17 mouse cellular contexts compared by ENCODE assay signal in genomic region chr15:10675801-10676200, GRCm38 (mm10). TPM values are rescaled to one million over a fixed set of nuclear protein-coding genes. Genes with fewer than 3 reads are reported as not detected.
DNase-seq lines count a peak whose midpoint lies in the region; ATAC-seq and TF ChIP-seq lines count a peak whose summit lies in the region.
"Had no signal": no experiment of that assay in that cellular context is flagged by ENCODE, and none has a peak within 500 bp of the region (broad histone marks: within the 10 kb centered on the region; RNA-seq: fewer than 3 reads in every experiment).

No protein-coding gene starts in this region.

- TF ChIP-seq CTCF in kidney, postnatal 0 days (IDR thresholded peaks at IDR 0.05; ENCODE audit: low read depth): no peak
- TF ChIP-seq CTCF in MEL (IDR thresholded peaks at IDR 0.05 in 2 of 3, conservative IDR thresholded peaks at IDR 0.05 in 1 of 3; ENCODE audit: control insufficient read depth in 1 of 3, insufficient read depth in 1 of 3, low read depth in 2 of 3, low read length in 3 of 3, poor library complexity in 1 of 3, severe bottlenecking in 1 of 3): no peak

- H3K9ac ChIP-seq in kidney, postnatal 0 days (ENCODE audit: low read depth, low read length): no peak overlapping the region
- no peak overlapping the region for H3K9ac ChIP-seq in MEL (ENCODE audit: control insufficient read depth, low read depth, low read length, poor library complexity, severe bottlenecking)
- H3K9ac ChIP-seq in liver, embryonic 11.5 days (ENCODE audit: low read depth, low read length): no peak overlapping the region
- H3K9ac ChIP-seq in forebrain, embryonic 14.5 days (ENCODE audit: low read length): no peak overlapping the region
- H3K9ac ChIP-seq: hindbrain, embryonic 15.5 days had no signal

- 0 out of 2 replicates have a peak, but pooled peaks cover 8% of the 10 kb centered on the region for H3K36me3 ChIP-seq in kidney, postnatal 0 days (ENCODE audit: insufficient read depth, low read length)
- H3K36me3 ChIP-seq in MEL (ENCODE audit: control insufficient read depth in 1 of 2, insufficient read depth in 2 of 2, low read length in 2 of 2): no peaks in the 10 kb centered on the region
- no peaks in the 10 kb centered on the region for H3K36me3 ChIP-seq in liver, embryonic 11.5 days (ENCODE audit: control insufficient read depth, insufficient read depth, low read length)
- no peaks in the 10 kb centered on the region for H3K36me3 ChIP-seq in forebrain, embryonic 14.5 days (ENCODE audit: control insufficient read depth, insufficient read depth, low read length)
- H3K36me3 ChIP-seq: hindbrain, embryonic 15.5 days had no signal

- H3K4me2 ChIP-seq in kidney, postnatal 0 days (ENCODE audit: low read length): no peak overlapping the region
- no peak overlapping the region for H3K4me2 ChIP-seq in liver, embryonic 11.5 days
- no peak overlapping the region for H3K4me2 ChIP-seq in forebrain, embryonic 14.5 days (ENCODE audit: low read length)
- H3K4me2 ChIP-seq: hindbrain, embryonic 15.5 days had no signal

- TF ChIP-seq RAD21 in MEL (IDR thresholded peaks at IDR 0.05; ENCODE audit: low read depth, low read length): no peak

- TF ChIP-seq POLR2A in MEL (IDR thresholded peaks at IDR 0.05; ENCODE audit: control insufficient read depth in 1 of 2, insufficient read depth in 1 of 2, low read depth in 1 of 2, low read length in 2 of 2, poor library complexity in 1 of 2): no peak

- peaks cover 20% of the 10 kb centered on the region for H3K4me1 ChIP-seq in kidney, postnatal 0 days (replicated peaks; ENCODE audit: insufficient read depth, low read length)
- no peaks in the 10 kb centered on the region for H3K4me1 ChIP-seq in MEL (ENCODE audit: control insufficient read depth in 1 of 2, insufficient read depth in 2 of 2, low read length in 2 of 2)
- H3K4me1 ChIP-seq in liver, embryonic 11.5 days (replicated peaks; ENCODE audit: control insufficient read depth, insufficient read depth, low read length): no peaks in the 10 kb centered on the region; the same call in 1 of the 2 replicates
- 0 out of 2 replicates have a peak, but pooled peaks cover 4% of the 10 kb centered on the region for H3K4me1 ChIP-seq in forebrain, embryonic 14.5 days (ENCODE audit: control insufficient read depth, insufficient read depth, low read length)
- H3K4me1 ChIP-seq: hindbrain, embryonic 15.5 days had no signal

- 79% methylated on average over 5 of the region's 5 CpGs for WGBS in kidney, postnatal 0 days
- WGBS in liver, embryonic 11.5 days: 69% methylated on average over 5 of the region's 5 CpGs
- WGBS in forebrain, embryonic 14.5 days: 88% methylated on average over 5 of the region's 5 CpGs

- no peak overlapping the region for H3K4me3 ChIP-seq in kidney, postnatal 0 days (replicated peaks; ENCODE audit: low read depth, low read length)
- H3K4me3 ChIP-seq in MEL (ENCODE audit: control insufficient read depth in 1 of 2, insufficient read depth in 1 of 2, low read depth in 2 of 2, low read length in 2 of 2): no peak overlapping the region
- H3K4me3 ChIP-seq in liver, embryonic 11.5 days (ENCODE audit: low read depth, low read length): no peak overlapping the region
- no peak overlapping the region for H3K4me3 ChIP-seq in forebrain, embryonic 14.5 days (ENCODE audit: low read depth, low read length)
- H3K4me3 ChIP-seq: erythroblast, embryonic 14.5 days; heart, adult 2 months; hindbrain, embryonic 15.5 days; layer of hippocampus, adult 2 months had no signal

- H3K79me2 ChIP-seq in MEL (ENCODE audit: control insufficient read depth, insufficient read depth, low read length, poor library complexity): no peaks in the 10 kb centered on the region

- H3K27me3 ChIP-seq in kidney, postnatal 0 days (ENCODE audit: insufficient read depth, low read length): no peaks in the 10 kb centered on the region
- H3K27me3 ChIP-seq in MEL (ENCODE audit: control insufficient read depth in 1 of 2, insufficient read depth in 2 of 2, low read length in 2 of 2): no peaks in the 10 kb centered on the region
- H3K27me3 ChIP-seq in liver, embryonic 11.5 days (replicated peaks; ENCODE audit: control insufficient read depth, insufficient read depth, low read length): no peaks in the 10 kb centered on the region
- H3K27me3 ChIP-seq in forebrain, embryonic 14.5 days (replicated peaks; ENCODE audit: control insufficient read depth, insufficient read depth, low read length): no peaks in the 10 kb centered on the region
- H3K27me3 ChIP-seq: hindbrain, embryonic 15.5 days had no signal

- no peak for TF ChIP-seq EP300 in MEL (IDR thresholded peaks at IDR 0.05; ENCODE audit: low read depth in 1 of 2, low read length in 2 of 2)

- ATAC-seq in kidney, postnatal 0 days (replicated peaks; ENCODE audit: low FRiP score, low read depth): 0 out of 2 replicates have a peak, but pooled peaks have one; percentile 11
- ATAC-seq in liver, embryonic 11.5 days (replicated peaks; ENCODE audit: low FRiP score): peak; percentile 64; the same call in 1 of the 2 replicates
- ATAC-seq in cerebellum, adult (ENCODE audit: insufficient number of reproducible peaks, low FRiP score, low TSS enrichment): no peak
- no peak for ATAC-seq in forebrain, embryonic 14.5 days

- no peak overlapping the region for H3K27ac ChIP-seq in kidney, postnatal 0 days
- H3K27ac ChIP-seq in MEL (ENCODE audit: control insufficient read depth, low read depth, low read length): no peak overlapping the region
- no peak overlapping the region for H3K27ac ChIP-seq in liver, embryonic 11.5 days (ENCODE audit: low read depth, low read length)
- no peak overlapping the region for H3K27ac ChIP-seq in forebrain, embryonic 14.5 days (ENCODE audit: low read depth, low read length)
- H3K27ac ChIP-seq: heart, adult 2 months; hindbrain, embryonic 15.5 days; layer of hippocampus, adult 2 months had no signal

- H3K9me3 ChIP-seq in kidney, postnatal 0 days (replicated peaks; ENCODE audit: low read length): no peaks in the 10 kb centered on the region
- no peaks in the 10 kb centered on the region for H3K9me3 ChIP-seq in MEL (replicated peaks; ENCODE audit: insufficient read depth, low read length)
- H3K9me3 ChIP-seq in liver, embryonic 11.5 days (ENCODE audit: control insufficient read depth, low read length): no peaks in the 10 kb centered on the region
- no peaks in the 10 kb centered on the region for H3K9me3 ChIP-seq in forebrain, embryonic 14.5 days (replicated peaks; ENCODE audit: control insufficient read depth, low read length)
- H3K9me3 ChIP-seq: hindbrain, embryonic 15.5 days had no signal

- peak; percentile 68 for DNase-seq in kidney, postnatal 0 days (ENCODE audit: low spot score)
- no peak for DNase-seq in kidney, postnatal 36 days
- DNase-seq in A20 (ENCODE audit: low read depth, low spot score): peak; percentile 43
- DNase-seq in MEL (ENCODE audit: low read depth, low spot score): peak; percentile 24
- DNase-seq in liver, embryonic 11.5 days (ENCODE audit: low spot score): no peak
- no peak for DNase-seq in forebrain, embryonic 14.5 days (ENCODE audit: low spot score)
- DNase-seq in layer of hippocampus, postnatal 36 days: no peak
- DNase-seq: adrenal gland, postnatal 36 days; cerebellum, adult 11-12 months; heart, adult 2 months; heart, postnatal 10 days; kidney, adult 2 months; thymus, postnatal 25 days had no signal

TF ChIP-seq in MEL, 35 proteins besides CTCF, POLR2A, EP300 and RAD21:
- no peak for TF ChIP-seq MYB (IDR thresholded peaks at IDR 0.05; ENCODE audit: low read depth, low read length)
- TF ChIP-seq CHD2 (IDR thresholded peaks at IDR 0.05; ENCODE audit: low read length): no peak
- no peak for TF ChIP-seq USF2 (IDR thresholded peaks at IDR 0.05; ENCODE audit: borderline replicate concordance in 1 of 2, insufficient read depth in 1 of 2, low read depth in 1 of 2, low read length in 2 of 2)
- TF ChIP-seq SMC3 (IDR thresholded peaks at IDR 0.05; ENCODE audit: low read depth, low read length): no peak
- no peak for TF ChIP-seq USF1 (IDR thresholded peaks at IDR 0.05; ENCODE audit: low read depth, low read length)
- no peak for TF ChIP-seq TCF12 (IDR thresholded peaks at IDR 0.05; ENCODE audit: low read depth, low read length)
- TF ChIP-seq MEF2A (IDR thresholded peaks at IDR 0.05; ENCODE audit: extremely low read depth, insufficient replicate concordance, low read depth, low read length, poor library complexity, severe bottlenecking): no peak
- no peak for TF ChIP-seq POLR2AphosphoS5 (IDR thresholded peaks at IDR 0.05; ENCODE audit: borderline replicate concordance, low read depth, low read length)
- TF ChIP-seq CHD1 (IDR thresholded peaks at IDR 0.05; ENCODE audit: low read depth, low read length): no peak
- no peak for TF ChIP-seq KAT2A (conservative IDR thresholded peaks at IDR 0.05; ENCODE audit: low read depth, low read length)
- no peak for TF ChIP-seq MAX (IDR thresholded peaks at IDR 0.05; ENCODE audit: low read length)
- no peak for TF ChIP-seq JUND (IDR thresholded peaks at IDR 0.05; ENCODE audit: low read depth, low read length)
- no peak for TF ChIP-seq NELFE (IDR thresholded peaks at IDR 0.05; ENCODE audit: low read depth, low read length)
- no peak for TF ChIP-seq ZMIZ1 (IDR thresholded peaks at IDR 0.05; ENCODE audit: low read depth, low read length)

RNA-seq across cellular contexts. Expression of gene Rai14, which starts 38.6 kb away (rescaled TPM):
- 38.5 and 42.4 TPM in 2 replicates for polyA plus RNA-seq in kidney, postnatal 0 days (2015; fragmentation: Nextera tagmentation; extraction: Ambion mirVana)
- not detected in 2 replicates for total RNA-seq in MEL (2012; rRNA removed)
- polyA plus RNA-seq in MEL (2012; ENCODE audit: insufficient read depth in 1 of 2, insufficient read length in 2 of 2, low read depth in 1 of 2, low replicate concordance in 2 of 2, missing spikeins in 1 of 2): not detected
- polyA plus RNA-seq in liver, embryonic 11.5 days (2014; fragmentation: Nextera tagmentation; extraction: Ambion mirVana): 19.6 and 20.2 TPM in 2 replicates
- polyA plus RNA-seq in forebrain, embryonic 14.5 days (2014; fragmentation: Nextera tagmentation; extraction: Ambion mirVana): 28.6 and 28.7 TPM in 2 replicates
- 1 to 10 TPM; 4.8 to 5.6 TPM for total RNA-seq in layer of hippocampus, postnatal 36 days (2021)
- polyA plus RNA-seq: erythroblast, embryonic 14.5 days had no signal

Comparison
In these comparisons a context has a peak if more than half of its experiments do, and no peak if none do; other contexts are left out.
1. DNase-seq: peak in kidney, postnatal 0 days (single experiment), A20 (single experiment) and MEL (single experiment); none in kidney, postnatal 36 days (0 of 2), liver, embryonic 11.5 days (single experiment), forebrain, embryonic 14.5 days (single experiment) and layer of hippocampus, postnatal 36 days (0 of 2).
2. ATAC-seq: peak in kidney, postnatal 0 days (single experiment) and liver, embryonic 11.5 days (single experiment); none in cerebellum, adult (single experiment) and forebrain, embryonic 14.5 days (single experiment).
3. RNA of gene Rai14, which starts 38.6 kb away (polyA plus RNA-seq): 38.5 to 42.4 TPM in kidney, postnatal 0 days, 28.6 to 28.7 TPM in forebrain, embryonic 14.5 days and 19.6 to 20.2 TPM in liver, embryonic 11.5 days; not detected in MEL; every median in the first group is over 10 times any median in the second.